Mouse (Mus musculus) small intestine, adult 2 months (tissue): ENCODE measurements around the gene Lrrc25.

ENCODE experiments used
- CTCF ChIP-seq: fragments of 200-500 bp; IDR thresholded peaks from 2 replicates; pipeline ENCODE4 v1.5.1; 2012; ENCODE audit warnings: low read depth, mild to moderate bottlenecking, control low read depth, inconsistent platforms, low read length, moderate library complexity, mixed read lengths; ENCODE audit not compliant: insufficient replicate concordance, insufficient read length; ENCODE audit errors: extremely low read depth
- POLR2A ChIP-seq: fragments of 200-500 bp; IDR thresholded peaks from 2 replicates; pipeline ENCODE4 v1.6.1; 2012; ENCODE audit warnings: low read depth, mild to moderate bottlenecking, control low read depth, inconsistent platforms, low read length, moderate library complexity

DNA sequence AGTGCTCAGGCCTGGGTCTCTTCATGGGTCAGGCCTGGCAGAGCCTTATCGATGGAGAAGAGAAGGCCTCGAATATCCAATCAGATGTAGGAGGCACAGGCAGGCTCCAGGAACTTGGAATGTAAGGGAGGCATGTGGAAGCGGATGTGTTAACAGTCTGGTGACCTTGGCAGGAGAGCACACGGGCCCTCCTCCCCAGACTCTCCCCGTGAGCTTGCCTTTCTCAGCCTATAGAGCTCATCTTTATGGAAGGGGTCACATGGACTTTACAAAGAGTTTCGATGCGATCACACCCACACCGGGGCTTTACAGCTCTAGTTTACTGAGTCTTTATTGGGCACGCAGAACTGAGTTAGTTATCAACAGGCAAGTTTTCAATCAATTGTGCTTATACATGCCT lies 22.8 kb downstream of the Lrrc25 start:
- TF ChIP-seq CTCF (no peak), POLR2A (no peak)
